Mouse (Mus musculus): ENCODE data around the gene Fam71a. TPM values are rescaled to one million over a fixed set of nuclear protein-coding genes. Genes with fewer than 3 reads are reported as not detected.
A peak's percentile ranks its signal among the peaks of the same experiment; 100 is the strongest.

The Fam71a gene
- polyA plus RNA-seq, 1 experiment from 2014 or later, result not detected

DNA sequence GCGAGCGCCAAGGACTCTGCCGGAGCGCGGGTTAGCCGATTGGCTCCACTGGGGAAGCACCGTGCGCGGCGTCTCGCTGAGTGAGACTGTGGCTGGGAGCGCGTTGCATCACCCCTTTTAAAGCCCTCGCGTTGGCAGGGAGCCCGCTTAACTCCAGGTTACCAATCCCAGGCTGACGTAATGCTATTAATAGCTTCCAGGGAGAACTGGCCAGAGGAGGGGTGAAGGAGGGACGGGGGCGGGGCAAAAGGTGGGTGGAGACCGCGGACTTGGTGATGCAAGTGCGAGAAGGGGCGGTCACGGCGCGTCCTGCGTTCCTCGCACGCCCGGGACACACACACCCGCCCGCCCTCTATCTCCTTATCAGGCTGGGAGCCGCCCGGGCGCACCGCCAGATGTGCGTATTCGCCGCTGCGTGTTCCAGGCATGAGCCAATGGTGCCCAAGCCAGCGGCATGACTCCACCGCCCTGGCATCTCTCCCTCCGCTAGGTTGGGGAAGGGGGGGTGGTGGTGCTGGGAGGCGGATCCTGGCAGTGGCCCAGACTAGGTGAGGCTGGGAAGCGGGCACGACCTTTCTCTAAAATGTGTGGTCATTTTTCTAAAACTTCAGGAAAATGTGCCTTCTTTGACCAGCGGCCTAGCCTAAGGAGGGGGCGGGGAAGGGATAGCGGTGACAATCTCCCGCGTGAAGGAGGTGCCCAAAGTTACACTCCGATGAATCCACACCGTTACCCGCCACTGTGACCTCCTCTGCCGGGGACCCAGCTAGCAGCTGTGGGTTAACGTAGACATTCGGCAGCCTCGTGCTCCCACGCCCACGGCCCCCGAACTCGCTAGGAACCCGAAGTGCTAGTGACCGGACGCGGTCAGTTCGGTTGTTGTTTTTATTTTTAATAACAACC, 18.8 kb upstream of the Fam71a start:
- Histone ChIP-seq H3K36me3 (replicated peaks; ENCODE audit: control insufficient read depth, insufficient read depth) (no peaks in the 10 kb centered on the region), H3K27ac (no peak overlapping the region), H3K4me1 (replicated peaks; ENCODE audit: control insufficient read depth, insufficient read depth, low read length) (peaks cover 29% of the 10 kb centered on the region), H3K4me3 (replicated peaks; ENCODE audit: low read length) (peak overlapping the region; percentile 48), H3K9me3 (ENCODE audit: control insufficient read depth, low read length) (no peaks in the 10 kb centered on the region), H3K27me3 (ENCODE audit: control insufficient read depth, insufficient read depth, low read length) (peaks cover 92% of the 10 kb centered on the region), H3K9ac (peak overlapping the region; percentile 46), H3K4me2 (replicated peaks) (peak overlapping the region; percentile 87)
- peak; percentile 82 for DNase-seq (ENCODE audit: low spot score)
- ATAC-seq (ENCODE audit: low FRiP score), result peak; percentile 84
- under 1% methylated on average over 59 of the region's 67 CpGs for WGBS

DNA sequence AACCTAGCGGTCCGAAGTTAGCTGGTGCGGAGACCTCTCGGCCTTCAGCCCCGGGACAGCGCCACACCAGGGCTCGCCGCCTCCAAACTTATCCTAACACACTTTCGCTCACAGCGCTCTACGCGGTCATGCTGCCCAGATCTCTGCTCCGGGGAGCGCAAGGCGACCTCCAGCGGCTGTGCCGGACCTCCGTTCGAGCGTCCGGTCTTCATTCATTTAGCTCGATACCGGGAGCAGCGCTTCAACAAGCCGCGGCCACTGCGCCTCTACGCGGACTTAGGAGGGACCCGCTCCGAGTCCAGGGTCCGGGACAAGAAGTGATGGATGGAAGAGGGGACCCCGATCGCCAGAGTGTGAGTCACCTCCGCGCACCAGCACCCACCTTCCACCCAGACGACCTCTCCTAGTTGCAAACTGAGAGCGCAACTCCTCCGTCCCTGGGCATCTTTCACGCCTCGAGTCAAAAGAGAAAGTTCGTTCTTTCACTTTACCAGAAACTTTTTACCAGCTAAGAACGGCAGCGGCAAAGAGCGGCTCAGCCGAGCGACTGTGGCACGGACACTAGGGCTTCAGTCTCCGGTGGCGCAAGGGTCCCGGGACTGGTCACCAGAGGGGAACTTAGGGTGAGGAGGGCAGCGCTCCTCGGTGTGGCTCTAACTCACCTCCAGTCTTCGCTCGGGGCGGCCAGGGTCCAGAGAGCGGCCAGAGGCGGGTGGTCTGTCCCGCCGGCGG, 18.0 kb upstream of the Fam71a start:
- Histone ChIP-seq H3K9ac (peak overlapping the region; percentile 46; the same call in 1 of the 2 replicates), H3K4me3 (replicated peaks; ENCODE audit: low read length) (peak overlapping the region; percentile 48), H3K27me3 (ENCODE audit: control insufficient read depth, insufficient read depth, low read length) (peaks cover 84% of the 10 kb centered on the region), H3K4me2 (replicated peaks) (peak overlapping the region; percentile 87), H3K36me3 (replicated peaks; ENCODE audit: control insufficient read depth, insufficient read depth) (no peaks in the 10 kb centered on the region), H3K4me1 (replicated peaks; ENCODE audit: control insufficient read depth, insufficient read depth, low read length) (peaks cover 29% of the 10 kb centered on the region), H3K9me3 (ENCODE audit: control insufficient read depth, low read length) (no peaks in the 10 kb centered on the region), H3K27ac (no peak overlapping the region)
- ATAC-seq (ENCODE audit: low FRiP score), result no peak
- WGBS, result under 1% methylated on average over 61 of the region's 61 CpGs
- peak; percentile 50 for DNase-seq (ENCODE audit: low spot score)

DNA sequence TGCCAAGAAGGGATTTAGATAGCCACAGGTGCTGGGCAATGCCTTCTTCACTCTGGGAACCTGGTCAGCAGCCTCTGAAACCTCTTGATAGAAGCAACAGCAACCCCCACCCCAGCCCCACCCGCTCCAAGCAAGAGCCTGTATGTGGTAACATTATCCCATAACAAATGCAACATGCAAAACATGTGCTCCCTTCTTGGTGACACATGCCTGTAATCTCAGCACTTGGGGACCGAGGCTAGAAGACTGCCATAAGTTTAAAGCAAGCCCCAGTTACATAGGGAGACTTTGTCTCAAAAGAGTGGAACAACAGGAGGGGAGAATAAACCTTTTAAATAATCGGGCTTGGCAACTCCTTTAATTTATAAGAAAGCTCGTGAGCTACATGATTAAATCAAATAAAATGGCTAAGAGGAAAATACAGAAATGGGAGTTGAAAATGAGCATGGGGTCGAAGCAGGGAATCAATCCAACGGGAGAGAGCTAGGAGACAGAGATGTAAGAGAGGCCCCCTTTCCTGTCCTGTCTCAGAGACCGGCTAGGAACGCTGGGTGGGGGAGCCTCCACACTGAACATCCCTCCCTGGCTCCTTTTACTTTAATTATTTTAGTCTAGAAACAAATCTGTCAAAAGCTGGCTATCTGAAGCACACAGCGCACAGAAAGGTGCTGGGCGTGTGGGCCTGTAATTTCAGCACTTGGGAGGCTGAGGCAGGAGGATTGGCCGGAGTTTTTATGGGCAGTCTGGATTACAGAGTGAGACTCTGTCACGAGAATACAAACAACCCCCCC, 17.0 kb upstream of the Fam71a start:
- H3K4me2 ChIP-seq (replicated peaks), result peak overlapping the region; percentile 87; the same call in 1 of the 2 replicates
- WGBS, result 52% methylated on average over 12 of the region's 12 CpGs
- H3K27ac ChIP-seq, result no peak overlapping the region
- DNase-seq (ENCODE audit: low spot score) (no peak), ATAC-seq (ENCODE audit: low FRiP score) (no peak)
- H3K4me1 ChIP-seq (replicated peaks; ENCODE audit: control insufficient read depth, insufficient read depth, low read length), result peaks cover 29% of the 10 kb centered on the region
- no peaks in the 10 kb centered on the region for H3K9me3 ChIP-seq (ENCODE audit: control insufficient read depth, low read length)
- no peak overlapping the region; the same call in 1 of the 2 replicates for H3K4me3 ChIP-seq (replicated peaks; ENCODE audit: low read length)
- no peaks in the 10 kb centered on the region for H3K36me3 ChIP-seq (replicated peaks; ENCODE audit: control insufficient read depth, insufficient read depth)
- H3K9ac ChIP-seq, result no peak overlapping the region
- H3K27me3 ChIP-seq (ENCODE audit: control insufficient read depth, insufficient read depth, low read length), result peaks cover 75% of the 10 kb centered on the region

DNA sequence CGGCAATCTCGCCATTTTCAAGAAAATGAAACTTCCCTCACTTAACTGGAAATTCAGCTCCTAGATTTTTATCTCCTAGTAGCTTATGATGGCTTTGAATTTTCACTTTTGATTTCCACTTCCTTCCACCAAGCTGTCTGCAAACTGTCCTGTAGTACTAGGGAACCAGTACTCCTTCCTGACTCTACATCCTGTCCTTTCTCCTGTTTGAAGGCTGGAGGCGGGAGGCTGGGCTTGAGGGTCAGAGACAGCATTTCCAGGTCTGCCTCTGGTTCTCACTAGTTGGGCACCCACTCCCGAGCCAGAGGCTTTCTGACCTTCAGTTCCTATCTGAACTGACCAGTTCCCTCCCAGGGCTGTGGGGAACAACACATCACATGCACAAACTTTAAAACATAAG, 15.8 kb upstream of the Fam71a start:
- H3K4me2 ChIP-seq (replicated peaks), result no peak overlapping the region
- H3K36me3 ChIP-seq (replicated peaks; ENCODE audit: control insufficient read depth, insufficient read depth), result no peaks in the 10 kb centered on the region
- H3K4me3 ChIP-seq (replicated peaks; ENCODE audit: low read length), result no peak overlapping the region
- H3K9me3 ChIP-seq (ENCODE audit: control insufficient read depth, low read length), result no peaks in the 10 kb centered on the region
- ATAC-seq (ENCODE audit: low FRiP score) (no peak), DNase-seq (ENCODE audit: low spot score) (no peak)
- no peak overlapping the region for H3K27ac ChIP-seq
- peaks cover 62% of the 10 kb centered on the region for H3K27me3 ChIP-seq (ENCODE audit: control insufficient read depth, insufficient read depth, low read length)
- no peak overlapping the region for H3K9ac ChIP-seq
- WGBS, result 73% methylated on average over 4 of the region's 4 CpGs
- peaks cover 24% of the 10 kb centered on the region for H3K4me1 ChIP-seq (replicated peaks; ENCODE audit: control insufficient read depth, insufficient read depth, low read length)

DNA sequence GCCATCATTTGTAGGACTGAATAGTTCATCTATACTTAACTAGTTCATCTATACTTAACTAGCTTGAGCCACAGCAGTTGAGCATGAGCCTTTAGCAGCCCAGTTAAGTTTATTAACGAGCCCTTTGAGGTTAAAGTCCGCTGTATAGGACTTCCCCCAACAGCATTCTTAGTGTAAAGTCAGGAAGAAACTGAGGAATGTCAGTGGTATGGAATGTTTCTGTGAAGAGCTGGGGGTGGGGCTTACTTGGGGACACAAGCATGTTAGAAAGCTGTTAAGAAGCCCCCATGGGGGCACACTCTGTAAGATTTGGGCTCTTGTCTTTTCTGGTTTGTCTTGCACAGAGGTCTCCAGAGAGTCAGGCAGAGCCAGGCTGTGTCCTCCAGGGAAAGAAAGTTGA, 15.2 kb upstream of the Fam71a start:
- no peak overlapping the region for H3K4me3 ChIP-seq (replicated peaks; ENCODE audit: low read length)
- peaks cover 18% of the 10 kb centered on the region for H3K4me1 ChIP-seq (replicated peaks; ENCODE audit: control insufficient read depth, insufficient read depth, low read length)
- H3K4me2 ChIP-seq (replicated peaks), result no peak overlapping the region
- ATAC-seq (ENCODE audit: low FRiP score), result no peak
- H3K9me3 ChIP-seq (ENCODE audit: control insufficient read depth, low read length), result no peaks in the 10 kb centered on the region
- DNase-seq (ENCODE audit: low spot score), result no peak
- H3K27me3 ChIP-seq (ENCODE audit: control insufficient read depth, insufficient read depth, low read length), result peaks cover 57% of the 10 kb centered on the region
- H3K27ac ChIP-seq, result no peak overlapping the region
- WGBS, result 69% methylated on average over 2 of the region's 2 CpGs
- no peaks in the 10 kb centered on the region for H3K36me3 ChIP-seq (replicated peaks; ENCODE audit: control insufficient read depth, insufficient read depth)
- H3K9ac ChIP-seq, result no peak overlapping the region

DNA sequence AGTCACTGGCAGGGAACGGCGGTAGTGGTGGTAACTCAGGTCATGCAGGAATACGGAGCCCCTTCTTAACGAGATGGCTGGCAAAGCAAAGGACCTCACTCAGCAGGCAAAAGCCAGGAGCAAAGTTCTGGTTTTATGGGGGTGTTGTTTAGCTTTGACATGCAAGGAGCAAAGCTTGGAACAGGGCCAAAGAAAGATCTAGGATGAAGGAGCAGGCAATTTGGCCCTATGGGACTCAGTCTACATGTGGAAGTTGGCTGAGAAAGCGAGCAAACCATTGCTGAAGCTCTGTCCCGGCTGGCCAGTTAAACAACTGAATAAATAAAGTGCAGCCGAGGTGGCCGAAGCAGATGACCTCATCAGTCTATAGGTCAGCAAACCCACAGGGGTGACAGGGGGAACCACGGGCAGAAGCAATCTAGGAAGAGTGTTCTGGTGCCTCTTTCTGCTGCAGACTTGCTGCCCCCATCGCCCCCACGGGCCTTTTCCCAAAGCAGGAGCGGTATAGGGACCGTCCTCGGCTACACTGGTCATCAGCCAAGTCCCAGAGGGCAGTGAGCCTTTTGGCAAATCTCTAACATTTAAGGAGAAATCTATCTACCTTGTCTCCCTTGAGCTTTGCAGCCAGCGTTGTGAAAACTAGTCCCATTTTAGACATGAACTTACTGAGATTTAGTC, 14.0 kb upstream of the Fam71a start:
- no peak overlapping the region for H3K4me3 ChIP-seq (replicated peaks; ENCODE audit: low read length)
- no peak for ATAC-seq (ENCODE audit: low FRiP score)
- no peak for DNase-seq (ENCODE audit: low spot score)
- WGBS, result 46% methylated on average over 15 of the region's 15 CpGs
- H3K9me3 ChIP-seq (ENCODE audit: control insufficient read depth, low read length), result no peaks in the 10 kb centered on the region
- no peaks in the 10 kb centered on the region for H3K36me3 ChIP-seq (replicated peaks; ENCODE audit: control insufficient read depth, insufficient read depth)
- peaks cover 45% of the 10 kb centered on the region for H3K27me3 ChIP-seq (ENCODE audit: control insufficient read depth, insufficient read depth, low read length)
- H3K27ac ChIP-seq, result no peak overlapping the region
- no peak overlapping the region for H3K4me2 ChIP-seq (replicated peaks)
- H3K9ac ChIP-seq, result no peak overlapping the region
- H3K4me1 ChIP-seq (replicated peaks; ENCODE audit: control insufficient read depth, insufficient read depth, low read length), result peaks cover 7% of the 10 kb centered on the region; the same call in 1 of the 2 replicates

DNA sequence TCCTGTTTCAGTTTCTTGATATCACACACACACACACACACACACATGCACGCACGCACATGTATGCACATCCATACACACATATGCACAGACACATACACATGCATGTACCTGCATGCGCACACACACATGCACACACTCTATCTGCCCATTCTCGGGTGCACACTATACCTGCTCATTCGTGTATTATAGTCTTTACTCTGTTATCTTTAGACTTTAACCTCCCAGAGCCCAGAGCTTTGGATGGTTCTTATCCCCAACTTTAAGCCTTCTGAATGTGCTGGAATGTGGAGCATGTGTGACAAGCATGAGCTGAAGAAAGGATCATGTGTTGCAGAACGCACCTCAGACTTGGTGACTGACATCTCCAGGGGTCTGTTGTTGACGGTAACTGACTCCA, 12.3 kb upstream of the Fam71a start:
- no peaks in the 10 kb centered on the region for H3K36me3 ChIP-seq (replicated peaks; ENCODE audit: control insufficient read depth, insufficient read depth)
- peaks cover 28% of the 10 kb centered on the region for H3K27me3 ChIP-seq (ENCODE audit: control insufficient read depth, insufficient read depth, low read length)
- H3K9ac ChIP-seq, result no peak overlapping the region
- no peaks in the 10 kb centered on the region for H3K9me3 ChIP-seq (ENCODE audit: control insufficient read depth, low read length)
- no peak overlapping the region for H3K27ac ChIP-seq
- no peak overlapping the region for H3K4me2 ChIP-seq (replicated peaks)
- H3K4me3 ChIP-seq (replicated peaks; ENCODE audit: low read length), result no peak overlapping the region
- no peak for DNase-seq (ENCODE audit: low spot score)
- ATAC-seq (ENCODE audit: low FRiP score), result no peak
- H3K4me1 ChIP-seq (replicated peaks; ENCODE audit: control insufficient read depth, insufficient read depth, low read length), result peaks cover 4% of the 10 kb centered on the region; the same call in 1 of the 2 replicates
- WGBS, result 80% methylated on average over 7 of the region's 7 CpGs

DNA sequence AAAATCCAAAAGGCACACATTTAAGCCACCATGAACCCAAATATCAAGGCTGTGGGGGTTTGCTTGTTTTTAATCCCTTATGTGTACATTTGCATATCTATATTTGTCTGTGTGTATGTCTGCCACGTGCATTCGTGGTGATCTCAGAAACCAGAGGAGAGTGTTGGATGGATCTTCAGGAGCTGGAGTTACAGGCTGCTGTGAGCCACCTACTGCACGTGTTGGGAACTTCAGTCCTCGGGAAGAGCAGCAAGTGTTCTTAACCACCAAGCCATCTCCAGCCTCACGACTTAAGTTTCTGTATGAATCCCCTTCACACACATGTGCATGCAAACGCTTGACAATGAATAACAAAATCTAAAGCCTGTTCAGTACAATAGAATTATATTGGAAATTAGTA, 7.9 kb upstream of the Fam71a start:
- Histone ChIP-seq H3K9me3 (ENCODE audit: control insufficient read depth, low read length) (no peaks in the 10 kb centered on the region), H3K9ac (no peak overlapping the region), H3K4me1 (replicated peaks; ENCODE audit: control insufficient read depth, insufficient read depth, low read length) (no peaks in the 10 kb centered on the region), H3K27ac (no peak overlapping the region), H3K27me3 (ENCODE audit: control insufficient read depth, insufficient read depth, low read length) (no peaks in the 10 kb centered on the region), H3K4me2 (replicated peaks) (no peak overlapping the region), H3K4me3 (replicated peaks; ENCODE audit: low read length) (no peak overlapping the region), H3K36me3 (replicated peaks; ENCODE audit: control insufficient read depth, insufficient read depth) (no peaks in the 10 kb centered on the region)
- DNase-seq (ENCODE audit: low spot score), result peak; percentile 69
- WGBS, result 20% methylated on average over 6 of the region's 6 CpGs
- no peak for ATAC-seq (ENCODE audit: low FRiP score)

All from hindbrain, embryonic 14.5 days (tissue).